Mouse (Mus musculus) neural tube, embryonic 12.5 days (tissue): ENCODE data around the gene Rdh16. TPM values are rescaled to one million over a fixed set of nuclear protein-coding genes. Genes with fewer than 3 reads are reported as not detected.
"Not testable (repeated sequence)": the region's sequence is repeated elsewhere in the genome, so short reads cannot be mapped to it uniquely, and the experiment has no call there.

ENCODE experiments used
- ATAC-seq: fragments of 200-750 bp; cut with Nextera tagmentation; 2 replicates; pipeline ENCODE4 v1.8.0; 2017; ENCODE audit warnings: low read depth, mild to moderate bottlenecking, moderate TSS enrichment, moderate library complexity; ENCODE audit not compliant: low FRiP score
- H3K27ac ChIP-seq: fragments of 300-500 bp; sonication (generic); 2 replicates; pipeline ENCODE4 v1.5.1; 2016
- H3K27me3 ChIP-seq: fragments of 300-500 bp; sonication (generic); replicated peaks from 2 replicates; pipeline ENCODE4 v1.6.1; 2016; ENCODE audit warnings: mild to moderate bottlenecking
- H3K36me3 ChIP-seq: fragments of 300-500 bp; sonication (generic); 2 replicates; pipeline ENCODE4 v1.6.1; 2016; ENCODE audit warnings: mild to moderate bottlenecking
- H3K4me1 ChIP-seq: fragments of 300-500 bp; sonication (generic); 2 replicates; pipeline ENCODE4 v1.6.1; 2016
- H3K4me2 ChIP-seq: fragments of 300-500 bp; sonication (generic); replicated peaks from 2 replicates; pipeline ENCODE4 v1.6.1; 2016; ENCODE audit warnings: mild to moderate bottlenecking
- H3K4me3 ChIP-seq: fragments of 300-500 bp; sonication (generic); 2 replicates; pipeline ENCODE4 v1.5.1; 2016
- H3K9ac ChIP-seq: fragments of 300-500 bp; sonication (generic); 2 replicates; pipeline ENCODE4 v1.6.1; 2016; ENCODE audit warnings: mild to moderate bottlenecking
- H3K9me3 ChIP-seq: fragments of 300-500 bp; sonication (generic); 2 replicates; pipeline ENCODE4 v1.6.1; 2016; ENCODE audit warnings: mild to moderate bottlenecking
- WGBS: fragments of 180-500 bp; shearing (Covaris S2); methylation state at CpG from one replicate; pipeline ENCODE4 v1.1.7; 2016; 5-methylcytosine and 5-hydroxymethylcytosine counted together
- polyA plus RNA-seq: library from polyadenylated mRNA; unstranded; fragments of >200 nt; fragmentation: Nextera tagmentation; extraction: Ambion mirVana; gene quantifications from 2 replicates; pipeline ENCODE4 v1.2.1, GENCODE M21; 2016

Gene Rdh16
- polyA plus RNA-seq, 1 experiment from 2014 or later = not detected

DNA sequence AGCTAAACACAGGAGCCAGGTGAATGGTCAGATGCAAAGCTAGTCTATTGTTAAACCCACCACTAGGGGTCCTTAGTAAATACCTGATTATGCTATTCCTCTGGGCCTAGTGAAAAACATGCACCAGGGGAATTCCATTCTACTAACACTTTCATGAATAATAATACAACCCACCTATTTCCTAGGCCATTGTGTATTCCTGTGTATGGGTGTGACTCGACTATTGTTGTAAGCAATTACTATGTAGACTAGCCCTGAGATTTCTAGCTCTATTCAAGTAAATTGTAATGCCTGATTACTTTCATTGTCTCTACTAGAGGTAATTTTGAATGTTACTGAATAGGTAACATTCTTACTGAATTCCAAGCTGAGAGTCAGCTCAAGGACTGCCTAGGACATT lies 15.5 kb upstream of the Rdh16 start:
- not testable (repeated sequence) for H3K36me3 ChIP-seq, H3K9me3 ChIP-seq, H3K4me2 ChIP-seq, H3K4me3 ChIP-seq, H3K4me1 ChIP-seq, H3K27me3 ChIP-seq, H3K9ac ChIP-seq, ATAC-seq, H3K27ac ChIP-seq
- 88% methylated on average over 1 of the region's 1 CpGs for WGBS

DNA sequence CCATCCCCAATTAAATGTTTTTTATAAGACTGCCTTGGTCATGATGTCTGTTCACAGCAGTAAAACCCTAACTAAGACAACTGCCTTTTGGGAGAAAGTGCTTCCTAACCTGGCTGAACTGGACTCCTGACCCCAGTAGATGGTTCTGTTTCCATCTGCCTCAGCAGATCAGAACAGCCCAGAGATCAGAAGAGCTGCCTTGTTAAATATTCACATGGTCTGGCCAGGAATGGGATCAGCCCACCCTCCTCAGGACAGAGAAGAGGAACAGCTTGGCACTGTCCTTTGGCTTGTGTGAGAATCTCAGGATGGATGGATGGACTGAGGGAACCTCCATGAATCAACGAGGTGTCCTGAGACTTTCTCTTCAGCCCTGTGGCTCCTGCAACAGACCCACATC lies 1.7 kb upstream of the Rdh16 start:
- no peak for ATAC-seq
- Histone ChIP-seq H3K4me3 (no peak overlapping the region), H3K4me1 (no peaks in the 10 kb centered on the region), H3K4me2 (no peak overlapping the region), H3K9me3 (no peaks in the 10 kb centered on the region), H3K27me3 (no peaks in the 10 kb centered on the region), H3K9ac (no peak overlapping the region), H3K36me3 (no peaks in the 10 kb centered on the region), H3K27ac (no peak overlapping the region)
- 77% methylated on average over 1 of the region's 1 CpGs for WGBS

DNA sequence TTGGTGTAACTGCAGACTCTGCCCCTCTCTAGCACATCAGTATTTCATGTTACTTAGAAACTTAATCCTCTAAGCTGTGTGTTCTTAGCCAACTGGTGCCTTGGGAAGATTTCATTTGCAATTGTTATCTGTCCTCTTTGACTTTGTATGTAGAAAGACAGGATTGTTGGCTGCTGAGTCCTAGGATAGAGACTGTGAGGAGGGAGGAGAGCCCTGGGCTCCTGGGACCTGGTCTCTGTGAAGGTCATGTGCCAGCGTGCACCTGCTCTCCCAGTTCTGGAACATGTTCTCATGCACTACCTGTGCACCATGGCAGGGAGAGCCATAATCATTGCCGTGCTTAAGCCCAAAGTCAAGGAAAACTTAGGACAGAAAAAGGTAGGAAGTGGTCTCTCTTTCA lies 660 bp downstream of the Rdh16 start:
- no peak overlapping the region for H3K27ac ChIP-seq
- 80% methylated on average over 2 of the region's 2 CpGs for WGBS
- H3K36me3 ChIP-seq = no peaks in the 10 kb centered on the region
- H3K4me1 ChIP-seq = no peaks in the 10 kb centered on the region
- no peak for ATAC-seq
- no peak overlapping the region for H3K4me2 ChIP-seq
- no peak overlapping the region for H3K9ac ChIP-seq
- H3K4me3 ChIP-seq = no peak overlapping the region
- no peaks in the 10 kb centered on the region for H3K27me3 ChIP-seq
- no peaks in the 10 kb centered on the region for H3K9me3 ChIP-seq

DNA sequence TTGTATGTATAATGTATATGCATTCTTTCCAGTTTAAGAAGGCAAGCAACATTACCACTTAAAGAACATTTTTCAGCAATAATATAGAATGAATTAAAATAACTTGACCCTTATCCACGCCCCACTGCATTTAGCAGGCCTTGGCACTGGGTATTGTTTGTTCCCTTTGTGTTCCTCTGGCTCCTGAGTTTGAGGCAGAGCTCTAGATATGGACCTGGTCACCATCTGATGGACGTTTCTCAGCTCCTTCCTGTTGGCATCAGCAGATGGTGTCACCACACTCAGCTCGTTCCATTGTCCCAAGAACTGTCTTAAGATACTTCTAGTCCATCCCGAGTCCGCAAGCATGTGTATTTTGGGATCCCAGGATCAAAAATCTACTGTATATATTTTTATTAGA lies 1.3 kb downstream of the Rdh16 start:
- Histone ChIP-seq H3K27ac (no peak overlapping the region), H3K27me3 (no peaks in the 10 kb centered on the region), H3K4me1 (no peaks in the 10 kb centered on the region), H3K4me2 (no peak overlapping the region), H3K36me3 (no peaks in the 10 kb centered on the region), H3K9ac (no peak overlapping the region), H3K4me3 (no peak overlapping the region), H3K9me3 (no peaks in the 10 kb centered on the region)
- WGBS = 86% methylated on average over 5 of the region's 5 CpGs
- ATAC-seq = no peak

DNA sequence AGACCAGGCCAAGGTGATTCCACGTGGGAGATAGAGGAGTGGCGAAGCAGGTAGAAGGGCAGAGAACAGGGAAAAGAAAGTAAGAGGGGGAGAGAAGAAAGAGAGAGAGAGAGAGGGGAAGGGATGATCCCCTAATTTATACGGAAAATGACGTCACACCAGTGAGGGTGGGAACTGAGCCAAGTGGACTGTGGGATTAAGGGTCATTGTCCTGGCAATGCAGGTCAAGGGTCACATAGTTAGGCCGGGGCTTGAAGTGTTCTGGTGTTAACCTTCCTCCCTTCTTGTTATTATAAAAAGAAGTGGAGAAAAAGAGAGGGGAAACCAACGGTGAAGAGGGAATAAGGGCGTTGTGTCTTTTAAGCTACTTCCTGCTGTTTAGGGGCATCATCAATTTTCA lies 3.5 kb downstream of the Rdh16 start:
- no peak overlapping the region for H3K9ac ChIP-seq
- no peak overlapping the region for H3K27ac ChIP-seq
- ATAC-seq = no peak
- no peaks in the 10 kb centered on the region for H3K4me1 ChIP-seq
- no peaks in the 10 kb centered on the region for H3K9me3 ChIP-seq
- 71% methylated on average over 7 of the region's 7 CpGs for WGBS
- no peaks in the 10 kb centered on the region for H3K27me3 ChIP-seq
- H3K4me2 ChIP-seq = no peak overlapping the region
- H3K36me3 ChIP-seq = no peaks in the 10 kb centered on the region
- no peak overlapping the region for H3K4me3 ChIP-seq

DNA sequence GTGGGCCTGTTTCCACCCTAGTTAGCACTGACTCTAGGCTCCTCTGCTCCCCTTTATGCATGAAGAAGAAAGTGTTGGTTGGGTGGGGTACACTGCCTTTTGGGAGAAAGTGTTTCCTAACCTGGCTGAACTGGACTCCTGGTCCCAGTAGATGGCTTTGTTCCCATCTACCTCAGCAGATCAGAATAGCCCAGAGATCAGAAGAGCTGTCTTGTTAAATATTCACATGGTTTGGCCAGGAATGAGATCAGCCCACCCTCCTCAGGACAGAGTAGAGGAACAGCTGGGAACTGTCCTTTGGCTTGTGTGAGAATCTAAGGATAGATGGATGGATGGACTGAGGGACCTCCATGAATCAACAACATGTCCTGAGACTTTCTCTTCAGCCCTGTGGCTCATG lies 14.9 kb downstream of the Rdh16 start:
- Histone ChIP-seq H3K27ac (no peak overlapping the region), H3K9me3 (peaks cover 2% of the 10 kb centered on the region; the same call in 1 of the 2 replicates)
- ATAC-seq = no peak

DNA sequence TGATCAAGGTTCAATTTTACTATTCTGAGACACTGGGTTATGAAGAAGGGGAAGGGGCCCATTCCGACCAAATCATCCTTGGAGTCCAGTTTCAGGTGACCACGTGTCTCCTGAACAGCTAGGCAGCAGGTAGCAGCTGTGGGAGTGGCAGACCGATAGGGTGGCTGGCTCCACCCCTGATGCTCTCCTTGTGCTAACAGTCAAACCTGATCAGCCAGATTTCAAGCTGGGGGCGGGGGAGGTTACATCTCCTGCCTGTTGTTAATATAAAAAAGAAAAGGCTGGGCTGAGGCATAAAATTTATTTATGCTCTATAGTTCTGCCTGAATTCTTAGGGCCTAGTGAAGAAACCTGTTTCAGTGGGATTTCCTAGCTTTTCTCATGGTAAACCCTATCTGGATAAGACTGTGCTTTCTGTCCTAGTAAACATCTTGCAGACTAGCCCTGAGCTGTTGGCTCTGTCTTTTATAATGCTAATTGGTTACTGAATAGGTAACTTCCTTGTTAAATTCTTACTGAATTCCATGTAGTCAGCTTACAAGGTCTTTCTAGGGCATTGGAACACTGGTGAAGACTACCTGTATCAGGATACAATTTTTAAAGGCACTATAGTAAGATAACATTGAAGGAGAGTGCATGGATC lies 16.4 kb downstream of the Rdh16 start:
- H3K9me3 ChIP-seq, H3K4me3 ChIP-seq: not testable (repeated sequence)
- WGBS = 81% methylated on average over 4 of the region's 4 CpGs

More for the DNA sequence above, 14.9 kb downstream of the Rdh16 start:
- H3K27me3 ChIP-seq = no peaks in the 10 kb centered on the region
- no peaks in the 10 kb centered on the region for H3K4me1 ChIP-seq
- no peak overlapping the region for H3K9ac ChIP-seq
- H3K36me3 ChIP-seq = no peaks in the 10 kb centered on the region
- H3K4me3 ChIP-seq = no peak overlapping the region
- H3K4me2 ChIP-seq = no peak overlapping the region

DNA sequence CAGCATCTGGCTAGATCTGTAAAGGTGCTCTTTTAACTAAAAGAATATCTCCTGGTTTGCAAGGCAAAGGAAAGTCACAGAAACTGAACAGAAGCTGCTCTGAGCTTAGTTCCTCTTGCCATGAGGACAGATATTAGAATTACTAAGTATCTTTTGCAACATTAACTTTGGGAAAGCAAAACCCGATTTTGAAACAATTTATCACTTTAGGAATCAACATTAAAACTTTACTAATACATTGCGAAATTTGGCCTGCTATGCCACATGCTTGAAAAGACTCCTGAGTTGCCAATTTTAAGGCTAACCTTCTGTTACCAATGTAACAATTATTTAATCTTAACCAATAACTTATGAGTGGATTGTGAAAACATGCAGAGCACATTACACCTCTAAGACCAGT lies 20.9 kb downstream of the Rdh16 start:
- 91% methylated on average over 2 of the region's 2 CpGs for WGBS

More for the DNA sequence above, 16.4 kb downstream of the Rdh16 start:
- H3K36me3 ChIP-seq, H3K4me1 ChIP-seq, H3K4me2 ChIP-seq, ATAC-seq, H3K27ac ChIP-seq, H3K9ac ChIP-seq, H3K27me3 ChIP-seq: not testable (repeated sequence)

DNA sequence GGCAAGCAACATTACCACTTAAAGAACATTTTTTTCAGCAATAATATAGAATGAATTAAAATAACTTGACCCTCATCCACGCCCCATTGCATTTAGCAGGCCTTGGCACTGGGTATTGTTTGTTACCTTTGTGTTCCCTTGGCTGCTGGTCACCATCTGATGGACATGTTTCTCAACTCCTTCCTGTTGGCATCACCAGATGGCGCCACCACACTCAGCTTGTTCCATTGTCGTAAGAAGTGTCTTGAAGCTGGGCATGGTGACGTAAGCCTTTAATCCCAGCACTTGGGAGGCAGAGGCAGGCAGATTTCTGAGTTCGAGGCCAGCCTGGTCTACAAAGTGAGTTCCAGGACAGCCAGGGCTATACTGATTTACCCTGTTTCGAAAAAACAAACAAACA lies 24.4 kb downstream of the Rdh16 start:
- no peak overlapping the region for H3K4me3 ChIP-seq
- H3K36me3 ChIP-seq = no peaks in the 10 kb centered on the region
- H3K4me1 ChIP-seq = no peaks in the 10 kb centered on the region
- H3K9me3 ChIP-seq = peaks cover 3% of the 10 kb centered on the region; the same call in 1 of the 2 replicates
- WGBS = 77% methylated on average over 6 of the region's 6 CpGs
- no peak overlapping the region for H3K27ac ChIP-seq
- ATAC-seq = no peak
- no peaks in the 10 kb centered on the region for H3K27me3 ChIP-seq
- H3K4me2 ChIP-seq = no peak overlapping the region
- H3K9ac ChIP-seq = no peak overlapping the region

More for the DNA sequence above, 20.9 kb downstream of the Rdh16 start:
- ATAC-seq, H3K9me3 ChIP-seq, H3K27me3 ChIP-seq, H3K4me3 ChIP-seq, H3K36me3 ChIP-seq, H3K27ac ChIP-seq, H3K4me1 ChIP-seq, H3K9ac ChIP-seq, H3K4me2 ChIP-seq: not testable (repeated sequence)

DNA sequence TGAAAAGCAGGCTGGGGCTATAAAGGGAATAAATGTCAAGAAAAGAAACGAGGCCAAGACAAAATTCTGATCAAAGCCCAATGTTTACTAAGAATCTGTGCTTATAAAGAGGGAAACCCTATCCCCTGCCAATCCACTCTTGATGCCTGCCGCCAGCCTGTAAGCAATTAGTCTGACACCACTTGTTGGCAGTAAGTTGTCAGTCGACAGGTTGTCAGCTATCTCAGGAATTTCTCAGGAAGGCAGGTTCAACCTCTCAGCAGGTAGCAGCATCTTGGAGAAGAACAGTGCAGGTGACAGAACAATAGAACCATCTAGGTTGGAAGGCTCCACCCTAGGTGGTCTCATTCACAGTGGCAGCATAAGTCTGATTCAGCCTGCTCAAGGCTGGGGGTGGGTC lies 28.2 kb downstream of the Rdh16 start:
- Histone ChIP-seq H3K9me3 (no peaks in the 10 kb centered on the region), H3K9ac (no peak overlapping the region), H3K27ac (no peak overlapping the region), H3K4me1 (no peaks in the 10 kb centered on the region), H3K4me2 (no peak overlapping the region), H3K27me3 (no peaks in the 10 kb centered on the region), H3K36me3 (no peaks in the 10 kb centered on the region), H3K4me3 (no peak overlapping the region)
- no peak for ATAC-seq
- 75% methylated on average over 3 of the region's 3 CpGs for WGBS

DNA sequence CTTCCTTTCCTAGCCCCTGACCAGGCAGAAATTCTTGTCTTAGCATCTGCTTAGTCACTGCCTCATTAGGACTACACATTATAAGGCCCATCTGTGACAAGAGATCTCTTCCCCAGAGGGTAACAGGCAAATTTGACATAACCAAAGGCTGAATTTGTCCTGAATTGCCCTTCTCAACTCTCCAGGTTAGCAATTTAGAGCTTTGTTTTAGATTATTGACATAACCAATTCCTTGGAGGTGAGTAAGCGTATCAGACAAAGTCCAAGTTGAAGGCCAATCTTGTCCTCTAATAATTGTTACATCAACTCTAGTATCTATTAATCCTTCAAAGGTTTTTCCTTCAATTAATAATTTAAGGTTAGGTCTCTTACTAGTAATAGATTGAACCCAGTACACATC lies 33.2 kb downstream of the Rdh16 start:
- H3K9ac ChIP-seq, H3K9me3 ChIP-seq, H3K36me3 ChIP-seq, H3K27me3 ChIP-seq, H3K4me3 ChIP-seq, H3K4me2 ChIP-seq, ATAC-seq, H3K4me1 ChIP-seq, H3K27ac ChIP-seq: not testable (repeated sequence)
- 97% methylated on average over 1 of the region's 1 CpGs for WGBS

DNA sequence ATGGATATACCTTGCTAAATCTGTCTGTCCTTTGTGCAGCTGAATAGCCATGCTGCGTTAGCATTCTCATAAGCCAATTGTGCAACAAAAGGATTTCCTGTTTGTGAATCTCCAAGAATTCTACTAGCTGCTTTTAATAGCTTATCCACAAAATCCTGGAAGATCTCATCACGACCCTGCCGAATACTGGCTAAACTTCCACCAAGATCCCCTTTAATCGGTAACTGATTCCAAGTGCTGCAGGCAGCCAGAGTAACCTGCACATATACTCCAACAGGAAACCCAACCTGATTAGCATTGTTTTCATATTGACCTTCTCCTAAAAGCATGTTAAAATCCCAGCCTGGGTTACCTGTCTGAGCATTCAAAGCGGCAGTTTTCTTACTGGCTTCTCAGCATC lies 34.3 kb downstream of the Rdh16 start:
- ATAC-seq = no peak
- Histone ChIP-seq H3K4me3 (no peak overlapping the region), H3K9me3 (peaks cover 6% of the 10 kb centered on the region; the same call in 1 of the 2 replicates), H3K27me3 (no peaks in the 10 kb centered on the region), H3K9ac (no peak overlapping the region), H3K36me3 (no peaks in the 10 kb centered on the region), H3K4me2 (no peak overlapping the region), H3K27ac (no peak overlapping the region), H3K4me1 (no peaks in the 10 kb centered on the region)
- WGBS = 88% methylated on average over 5 of the region's 5 CpGs

DNA sequence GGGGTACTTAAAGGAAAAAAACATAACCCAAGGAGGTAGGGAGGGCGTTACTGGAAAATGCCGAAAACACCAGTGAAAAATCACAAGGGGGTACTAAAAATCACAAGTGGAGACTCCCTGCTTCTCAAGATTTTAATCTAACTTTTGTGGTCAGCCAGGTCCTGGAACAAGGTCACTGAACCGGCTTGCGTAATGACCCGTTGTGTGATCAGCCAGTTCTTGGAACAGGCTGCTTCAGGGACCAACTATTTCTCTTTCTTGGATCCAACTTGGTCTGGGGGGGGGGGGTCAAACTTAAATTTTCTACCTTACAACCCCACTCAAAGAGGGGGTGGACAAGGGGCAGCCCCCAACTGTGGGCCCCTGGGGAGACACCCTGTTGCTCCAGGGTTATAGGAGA lies 36.8 kb downstream of the Rdh16 start:
- H3K36me3 ChIP-seq, H3K27me3 ChIP-seq, H3K4me1 ChIP-seq, H3K4me3 ChIP-seq, H3K9ac ChIP-seq, H3K9me3 ChIP-seq, H3K4me2 ChIP-seq, ATAC-seq, H3K27ac ChIP-seq: not testable (repeated sequence)
- WGBS = 96% methylated on average over 5 of the region's 5 CpGs
